Mouse (Mus musculus) C2C12 (cell line): ENCODE results near the gene Acat2. TPM values are rescaled to one million over a fixed set of nuclear protein-coding genes. Genes with fewer than 3 reads are reported as not detected.
"Not testable (repeated sequence)": the region's sequence is repeated elsewhere in the genome, so short reads cannot be mapped to it uniquely, and the experiment has no call there.

Experiments
- H3K27me3 ChIP-seq: one replicate; pipeline ENCODE4 v1.6.1; 2011; ENCODE audit not compliant: control insufficient read depth, insufficient read depth, insufficient read length
- H3K36me3 ChIP-seq: one replicate; pipeline ENCODE4 v1.6.1; 2011; ENCODE audit not compliant: control insufficient read depth, insufficient read depth
- H3K4me3 ChIP-seq: one replicate; pipeline ENCODE4 v1.5.1; 2011; ENCODE audit warnings: mild to moderate bottlenecking, control low read depth; ENCODE audit not compliant: poor library complexity, insufficient read depth, severe bottlenecking
- H3K79me2 ChIP-seq: one replicate; pipeline ENCODE4 v1.6.1; 2011; ENCODE audit not compliant: control insufficient read depth, insufficient read depth
- H3K79me3 ChIP-seq: one replicate; pipeline ENCODE4 v1.6.1; 2011; ENCODE audit warnings: low read depth, control low read depth
- H3ac ChIP-seq: one replicate; pipeline ENCODE3; 2011; ENCODE audit warnings: low read depth; ENCODE audit not compliant: control insufficient read depth, insufficient read length
- CEBPB ChIP-seq: IDR thresholded peaks from one replicate; pipeline ENCODE4 v1.6.1; 2011; ENCODE audit warnings: low read depth, mild to moderate bottlenecking, control low read depth, moderate library complexity
- CTCF ChIP-seq: IDR thresholded peaks from one replicate; pipeline ENCODE4 v1.5.1; 2011; ENCODE audit not compliant: control insufficient read depth, insufficient read depth, insufficient read length
- FOSL1 ChIP-seq: IDR thresholded peaks from one replicate; pipeline ENCODE4 v1.8.0; 2011; ENCODE audit warnings: mild to moderate bottlenecking, low read length; ENCODE audit not compliant: poor library complexity, insufficient read depth, severe bottlenecking
- MAX ChIP-seq: IDR thresholded peaks from one replicate; pipeline ENCODE4 v1.6.1; 2011; ENCODE audit warnings: mild to moderate bottlenecking, control low read depth
- MYOD1 ChIP-seq: IDR thresholded peaks from one replicate; pipeline ENCODE4 v1.6.1; 2011; ENCODE audit warnings: low read depth; ENCODE audit not compliant: control insufficient read depth, insufficient read length
- MYOG ChIP-seq: IDR thresholded peaks from one replicate; pipeline ENCODE4 v1.6.1; 2011; ENCODE audit not compliant: control insufficient read depth, insufficient read length; ENCODE audit errors: extremely low read depth
- USF1 ChIP-seq: IDR thresholded peaks from one replicate; pipeline ENCODE4 v1.6.1; 2011; ENCODE audit warnings: low read depth, mild to moderate bottlenecking, control low read depth, moderate library complexity
- polyA plus RNA-seq: library from polyadenylated mRNA; unstranded; fragments of >200 nt; fragmentation: generic; extraction: Trizol; gene quantifications from one replicate; pipeline ENCODE4 v1.2.1, GENCODE M21; 2012; ENCODE audit warnings: missing spikeins

The Acat2 gene
- polyA plus RNA-seq, 1 experiment = 90.7 TPM

DNA sequence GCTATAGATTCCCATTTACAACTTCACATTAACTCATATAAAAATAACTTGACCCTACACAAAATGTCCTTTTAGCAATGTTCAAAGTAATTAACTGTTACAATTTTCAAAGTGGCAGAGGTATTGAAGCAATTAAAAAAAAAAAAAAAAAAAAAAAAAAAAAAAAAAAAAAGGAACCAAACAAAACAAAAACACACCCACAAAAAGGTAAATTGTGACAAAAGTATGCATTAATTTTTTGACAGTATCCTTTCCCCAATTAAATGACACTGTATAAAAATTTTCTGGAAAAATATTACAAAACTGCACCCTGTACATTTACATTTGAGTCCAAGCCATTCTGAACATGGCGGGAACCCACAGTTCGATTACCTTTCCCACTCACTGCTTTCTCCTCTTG lies 6.6 kb upstream of the Acat2 start:
- peaks cover 57% of the 10 kb centered on the region for H3K36me3 ChIP-seq
- H3K79me2 ChIP-seq = peaks cover 16% of the 10 kb centered on the region

DNA sequence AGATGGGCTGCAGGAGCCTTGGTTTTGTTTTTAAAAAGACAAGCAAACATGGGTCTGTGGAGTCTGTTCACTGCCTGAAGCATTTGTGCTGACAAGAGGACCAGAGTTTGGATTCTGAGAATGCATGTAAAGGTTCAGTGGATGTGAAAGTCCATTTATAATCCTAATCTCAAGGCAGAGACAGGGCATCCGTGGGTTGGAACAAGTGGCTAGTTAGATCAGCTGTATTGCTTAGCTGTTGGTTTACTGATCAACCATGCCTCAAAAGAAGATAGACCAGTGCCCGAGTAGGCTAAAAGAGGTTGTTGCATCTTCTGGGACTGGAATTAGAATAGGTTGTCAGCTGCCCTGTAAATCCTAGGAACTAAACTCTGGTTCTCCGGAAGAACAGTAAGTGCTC lies 2.9 kb upstream of the Acat2 start:
- Histone ChIP-seq H3K36me3 (peaks cover 29% of the 10 kb centered on the region), H3K27me3 (no peaks in the 10 kb centered on the region), H3ac (no peak overlapping the region), H3K79me3 (no peaks in the 10 kb centered on the region), H3K4me3 (no peak overlapping the region), H3K79me2 (no peaks in the 10 kb centered on the region)
- TF ChIP-seq CEBPB (no peak), USF1 (no peak)

More for the DNA sequence above, 6.6 kb upstream of the Acat2 start:
- Histone ChIP-seq H3ac (no peak overlapping the region), H3K27me3 (no peaks in the 10 kb centered on the region), H3K79me3 (peaks cover 3% of the 10 kb centered on the region), H3K4me3 (no peak overlapping the region)
- TF ChIP-seq CEBPB = no peak
- TF ChIP-seq MAX = no peak
- TF ChIP-seq USF1 = no peak
- TF ChIP-seq MYOG = no peak
- no peak for TF ChIP-seq FOSL1
- no peak for TF ChIP-seq CTCF
- TF ChIP-seq MYOD1 = no peak

- not testable (repeated sequence) for H3K27me3 ChIP-seq, H3K79me3 ChIP-seq, H3K4me3 ChIP-seq, H3K79me2 ChIP-seq, H3ac ChIP-seq
- peaks cover 15% of the 10 kb centered on the region for H3K36me3 ChIP-seq
Measured at GRCm38 (mm10) chr17:12959377-12959776, 1.2 kb downstream of the Acat2 start.

DNA sequence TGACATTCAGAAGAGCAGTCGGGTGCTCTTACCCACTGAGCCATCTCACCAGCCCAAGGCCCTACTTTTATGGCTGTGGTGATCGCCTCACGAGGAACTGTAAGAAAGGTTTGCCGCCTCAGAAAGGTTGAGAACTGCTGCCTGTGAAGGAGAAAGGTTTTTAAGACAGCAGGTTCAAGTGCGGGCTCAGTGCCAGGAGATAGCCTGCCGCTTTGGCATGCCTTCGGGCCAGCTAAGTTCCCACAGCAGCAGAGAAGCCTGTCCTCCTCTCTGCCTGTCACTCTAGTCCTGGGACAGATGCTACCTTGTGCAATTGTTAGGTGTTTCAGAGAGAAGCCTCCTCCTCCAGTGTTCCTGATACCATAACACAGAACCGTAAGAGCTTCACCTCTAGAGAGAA lies 3.9 kb downstream of the Acat2 start:
- no peak overlapping the region for H3K4me3 ChIP-seq
- no peaks in the 10 kb centered on the region for H3K79me3 ChIP-seq
- no peaks in the 10 kb centered on the region for H3K79me2 ChIP-seq
- peaks cover 15% of the 10 kb centered on the region for H3K36me3 ChIP-seq
- H3K27me3 ChIP-seq = no peaks in the 10 kb centered on the region
- TF ChIP-seq FOSL1 (no peak), MYOD1 (no peak), CTCF (no peak), USF1 (no peak), CEBPB (no peak)
- no peak overlapping the region for H3ac ChIP-seq

GRCm38 (mm10) chr17:12949669-12950068 lies 10.9 kb downstream of the Acat2 start:
- Histone ChIP-seq H3K79me3 (no peaks in the 10 kb centered on the region), H3K36me3 (peaks cover 38% of the 10 kb centered on the region), H3K79me2 (no peaks in the 10 kb centered on the region), H3K4me3 (no peak overlapping the region), H3ac (no peak overlapping the region), H3K27me3 (no peaks in the 10 kb centered on the region)
- no peak for TF ChIP-seq CTCF

DNA sequence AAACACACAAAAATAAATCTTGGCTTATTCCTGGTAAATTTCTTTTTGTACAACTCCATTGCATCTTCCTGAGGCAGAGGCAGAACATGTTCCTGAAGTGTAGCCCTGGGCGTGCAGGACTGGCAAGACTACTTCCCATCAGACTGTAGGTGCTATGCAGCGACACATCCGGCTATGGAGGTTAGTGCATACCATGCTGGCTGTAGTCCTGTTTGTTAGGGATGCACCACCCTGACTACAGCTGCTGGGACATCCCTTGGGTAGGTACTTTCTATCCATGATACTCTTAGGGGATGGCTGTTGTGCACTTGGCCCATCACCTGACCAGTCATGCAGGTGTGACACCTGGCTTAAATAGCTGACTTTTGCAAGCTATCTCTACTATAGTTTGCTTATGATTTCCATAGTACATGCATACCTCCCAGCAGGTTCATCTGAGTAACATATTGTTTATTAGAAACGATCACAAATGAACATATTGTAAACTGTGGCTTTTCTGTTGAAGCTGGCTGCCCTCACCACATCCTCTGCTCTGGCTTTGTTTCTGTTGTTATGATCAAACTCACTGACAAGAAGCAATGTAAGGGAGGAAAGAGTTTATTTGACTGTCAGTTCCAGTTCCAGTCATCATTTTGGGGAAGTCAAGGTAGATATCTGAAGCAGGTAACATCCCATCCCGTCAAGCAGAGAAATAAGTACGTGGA lies 17.9 kb downstream of the Acat2 start:
- H3K27me3 ChIP-seq = no peaks in the 10 kb centered on the region

More for the DNA sequence above, 17.9 kb downstream of the Acat2 start:
- no peak for TF ChIP-seq CTCF
- Histone ChIP-seq H3K4me3 (no peak overlapping the region), H3ac (no peak overlapping the region), H3K36me3 (peaks cover 29% of the 10 kb centered on the region), H3K79me2 (no peaks in the 10 kb centered on the region), H3K79me3 (no peaks in the 10 kb centered on the region)
